Mouse (Mus musculus) cerebellum, adult 2 months (tissue): ENCODE results near the gene Gpr45.

Experiments used
- CTCF ChIP-seq: fragments of 200-500 bp; IDR thresholded peaks from 2 replicates; pipeline ENCODE4 v1.5.1; 2011; ENCODE audit warnings: low read depth, mild to moderate bottlenecking, control low read depth, low read length, moderate library complexity, borderline replicate concordance; ENCODE audit not compliant: insufficient read depth
- POLR2A ChIP-seq: fragments of 200-500 bp; IDR thresholded peaks from 2 replicates; pipeline ENCODE4 v1.6.1; 2011; ENCODE audit warnings: low read length, control low read depth, borderline replicate concordance; ENCODE audit not compliant: insufficient read depth

DNA sequence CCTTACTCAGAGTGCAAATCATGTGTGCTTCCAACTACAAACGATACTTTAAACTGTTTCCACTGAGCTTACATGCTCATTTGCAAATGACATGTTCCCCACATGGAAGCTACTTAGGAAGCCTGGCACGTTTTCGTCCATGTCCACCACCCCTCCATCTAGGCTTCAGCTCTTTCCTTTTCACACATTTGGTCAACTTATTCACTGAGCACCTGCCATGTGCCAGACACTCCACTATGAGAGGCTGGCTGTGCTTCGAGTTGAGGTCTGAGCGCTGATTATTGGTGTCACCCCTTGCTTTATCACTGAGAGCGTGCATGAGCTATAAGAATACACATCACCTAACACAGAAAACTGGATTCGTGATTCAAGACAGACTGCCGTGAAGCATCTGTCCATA lies 119.4 kb downstream of the Gpr45 start:
- TF ChIP-seq CTCF (no peak), POLR2A (no peak)
